Mouse (Mus musculus): ENCODE results near the gene Slc25a13.

DNA sequence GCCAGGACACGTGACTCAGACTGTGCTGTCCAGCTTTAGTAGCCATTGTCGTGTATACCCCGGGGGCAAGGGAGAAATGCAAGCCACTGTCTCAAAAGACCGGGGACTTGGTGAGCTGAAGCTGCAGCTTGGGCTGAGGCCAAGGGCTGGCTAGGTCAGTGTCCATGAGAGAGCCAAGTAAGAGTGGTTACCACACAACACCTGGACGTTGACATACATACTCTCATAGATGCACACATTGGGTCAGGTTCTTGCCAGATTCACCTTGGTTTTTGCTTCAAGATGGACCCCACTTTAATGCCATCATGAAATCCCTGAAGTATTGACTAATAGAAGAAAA lies 283 bp upstream of the Slc25a13 start:
- TF ChIP-seq CTCF (IDR thresholded peaks at IDR 0.05; ENCODE audit: low read depth) = no peak
- TF ChIP-seq EP300 (IDR thresholded peaks at IDR 0.05; ENCODE audit: low read depth) = no peak
